Mouse (Mus musculus) embryonic facial prominence, embryonic 11.5 days (tissue): ENCODE measurements around the gene Slc4a8. TPM values are rescaled to one million over a fixed set of nuclear protein-coding genes. Genes with fewer than 3 reads are reported as not detected.

ENCODE experiments used
- ATAC-seq: fragments of 200-750 bp; cut with Nextera tagmentation; replicated peaks from 2 replicates; pipeline ENCODE4 v1.8.0; 2017; ENCODE audit warnings: low read depth; ENCODE audit not compliant: insufficient number of reproducible peaks, low FRiP score, low TSS enrichment
- DNase-seq: peaks from one replicate; pipeline ENCODE4 v3.0.0-alpha.2; 2015; ENCODE audit warnings: low spot score
- H3K27ac ChIP-seq: fragments of 300-500 bp; sonication (generic); replicated peaks from 2 replicates; pipeline ENCODE4 v1.5.1; 2014; ENCODE audit warnings: mild to moderate bottlenecking, low read depth, low read length, control low read depth
- H3K27me3 ChIP-seq: fragments of 300-500 bp; sonication (generic); 2 replicates; pipeline ENCODE4 v1.6.1; 2014; ENCODE audit warnings: mild to moderate bottlenecking, low read length, moderate library complexity, mixed read lengths; ENCODE audit not compliant: control insufficient read depth, insufficient read depth
- H3K36me3 ChIP-seq: fragments of 300-500 bp; sonication (generic); replicated peaks from 2 replicates; pipeline ENCODE4 v1.6.1; 2014; ENCODE audit warnings: low read depth, mild to moderate bottlenecking, low read length, moderate library complexity, mixed read lengths; ENCODE audit not compliant: control insufficient read depth, insufficient read depth
- H3K4me1 ChIP-seq: fragments of 300-500 bp; sonication (generic); 2 replicates; pipeline ENCODE4 v1.6.1; 2014; ENCODE audit warnings: low read length, mixed read lengths; ENCODE audit not compliant: control insufficient read depth, insufficient read depth
- H3K4me2 ChIP-seq: fragments of 300-500 bp; sonication (generic); 2 replicates; pipeline ENCODE4 v1.6.1; 2014; ENCODE audit warnings: low read depth, mild to moderate bottlenecking, control low read depth, low read length, moderate library complexity
- H3K4me3 ChIP-seq: fragments of 300-500 bp; sonication (generic); 2 replicates; pipeline ENCODE4 v1.5.1; 2014; ENCODE audit warnings: low read depth, low read length, control low read depth
- H3K9ac ChIP-seq: fragments of 300-500 bp; sonication (generic); replicated peaks from 2 replicates; pipeline ENCODE4 v1.6.1; 2014; ENCODE audit warnings: mild to moderate bottlenecking, control low read depth, low read length
- H3K9me3 ChIP-seq: fragments of 300-500 bp; sonication (generic); replicated peaks from 2 replicates; pipeline ENCODE4 v1.6.1; 2016; ENCODE audit warnings: mild to moderate bottlenecking, low read length, inconsistent platforms, mixed read lengths; ENCODE audit not compliant: control insufficient read depth
- WGBS: fragments of 180-500 bp; shearing (Covaris S2); extraction: QIAGEN DNeasy Blood & Tissue Kit; methylation state at CpG from one replicate; pipeline ENCODE4 v1.1.7; 2014; 5-methylcytosine and 5-hydroxymethylcytosine counted together
- polyA plus RNA-seq: library from polyadenylated mRNA; unstranded; fragments of >200 nt; fragmentation: Nextera tagmentation; extraction: Ambion mirVana; gene quantifications from 2 replicates; pipeline ENCODE4 v1.2.1, GENCODE M21; 2014

The Slc4a8 gene
- polyA plus RNA-seq, 1 experiment from 2014 or later, result 5.7 TPM

- no peaks in the 10 kb centered on the region for H3K36me3 ChIP-seq
- no peak overlapping the region for H3K4me3 ChIP-seq
- ATAC-seq, result no peak
- no peaks in the 10 kb centered on the region for H3K9me3 ChIP-seq
- no peak overlapping the region for H3K4me2 ChIP-seq
- no peak overlapping the region for H3K27ac ChIP-seq
- peak; percentile 46 for DNase-seq
- H3K4me1 ChIP-seq, result peaks cover 6% of the 10 kb centered on the region
- no peak overlapping the region for H3K9ac ChIP-seq
- H3K27me3 ChIP-seq, result peaks cover 34% of the 10 kb centered on the region
- 14% methylated on average over 5 of the region's 5 CpGs for WGBS
These were observed 29.0 kb upstream of the Slc4a8 start for GRCm38 (mm10) chr15:100732580-100732979.

- no peak overlapping the region for H3K4me3 ChIP-seq
- H3K4me1 ChIP-seq, result no peaks in the 10 kb centered on the region
- H3K9ac ChIP-seq, result no peak overlapping the region
- no peak overlapping the region for H3K27ac ChIP-seq
- no peaks in the 10 kb centered on the region for H3K36me3 ChIP-seq
- H3K9me3 ChIP-seq, result no peaks in the 10 kb centered on the region
- WGBS, result 89% methylated on average over 14 of the region's 15 CpGs
- no peak overlapping the region for H3K4me2 ChIP-seq
- ATAC-seq, result no peak
- DNase-seq, result no peak
- H3K27me3 ChIP-seq, result 0 out of 2 replicates have a peak, but pooled peaks cover 8% of the 10 kb centered on the region
These were observed 26.2 kb upstream of the Slc4a8 start for GRCm38 (mm10) chr15:100735095-100735952.

GRCm38 (mm10) chr15:100735953-100736300, 25.6 kb upstream of the Slc4a8 start:
- H3K36me3 ChIP-seq, result no peaks in the 10 kb centered on the region
- DNase-seq, result no peak
- H3K4me2 ChIP-seq, result no peak overlapping the region
- H3K9me3 ChIP-seq, result no peaks in the 10 kb centered on the region
- ATAC-seq, result no peak
- 88% methylated on average over 9 of the region's 9 CpGs for WGBS
- no peak overlapping the region for H3K4me3 ChIP-seq
- H3K9ac ChIP-seq, result no peak overlapping the region
- H3K27ac ChIP-seq, result no peak overlapping the region
- H3K27me3 ChIP-seq, result 0 out of 2 replicates have a peak, but pooled peaks cover 7% of the 10 kb centered on the region
- H3K4me1 ChIP-seq, result no peaks in the 10 kb centered on the region

- no peaks in the 10 kb centered on the region for H3K27me3 ChIP-seq
- DNase-seq, result no peak
- WGBS, result 85% methylated on average over 3 of the region's 3 CpGs
These were observed 23.9 kb upstream of the Slc4a8 start for GRCm38 (mm10) chr15:100737667-100738066.

GRCm38 (mm10) chr15:100738351-100738781, 23.2 kb upstream of the Slc4a8 start:
- H3K9ac ChIP-seq, result no peak overlapping the region
- H3K36me3 ChIP-seq, result no peaks in the 10 kb centered on the region
- no peaks in the 10 kb centered on the region for H3K9me3 ChIP-seq
- H3K4me1 ChIP-seq, result no peaks in the 10 kb centered on the region
- DNase-seq (no peak), ATAC-seq (no peak)
- WGBS, result 85% methylated on average over 7 of the region's 7 CpGs
- no peak overlapping the region for H3K4me3 ChIP-seq
- no peaks in the 10 kb centered on the region for H3K27me3 ChIP-seq
- H3K27ac ChIP-seq, result no peak overlapping the region
- H3K4me2 ChIP-seq, result no peak overlapping the region

More at GRCm38 (mm10) chr15:100737667-100738066, 23.9 kb upstream of the Slc4a8 start:
- Histone ChIP-seq H3K9ac (no peak overlapping the region), H3K4me1 (no peaks in the 10 kb centered on the region), H3K9me3 (no peaks in the 10 kb centered on the region), H3K4me2 (no peak overlapping the region), H3K36me3 (no peaks in the 10 kb centered on the region), H3K4me3 (no peak overlapping the region), H3K27ac (no peak overlapping the region)
- ATAC-seq, result no peak

- no peak overlapping the region for H3K9ac ChIP-seq
- H3K36me3 ChIP-seq, result no peaks in the 10 kb centered on the region
- no peak overlapping the region for H3K4me2 ChIP-seq
- WGBS, result 82% methylated on average over 6 of the region's 6 CpGs
- no peaks in the 10 kb centered on the region for H3K4me1 ChIP-seq
- no peaks in the 10 kb centered on the region for H3K27me3 ChIP-seq
- DNase-seq (no peak), ATAC-seq (no peak)
- H3K27ac ChIP-seq, result no peak overlapping the region
- no peak overlapping the region for H3K4me3 ChIP-seq
- no peaks in the 10 kb centered on the region for H3K9me3 ChIP-seq
These were observed 22.1 kb upstream of the Slc4a8 start for GRCm38 (mm10) chr15:100739442-100739841.

GRCm38 (mm10) chr15:100743238-100743637, 18.3 kb upstream of the Slc4a8 start:
- H3K9ac ChIP-seq, result no peak overlapping the region
- H3K36me3 ChIP-seq, result no peaks in the 10 kb centered on the region
- ATAC-seq (no peak), DNase-seq (no peak)
- 90% methylated on average over 6 of the region's 6 CpGs for WGBS
- no peaks in the 10 kb centered on the region for H3K9me3 ChIP-seq
- H3K4me2 ChIP-seq, result no peak overlapping the region
- H3K27ac ChIP-seq, result no peak overlapping the region
- no peaks in the 10 kb centered on the region for H3K4me1 ChIP-seq
- H3K27me3 ChIP-seq, result no peaks in the 10 kb centered on the region
- no peak overlapping the region for H3K4me3 ChIP-seq

GRCm38 (mm10) chr15:100746478-100747120, 14.9 kb upstream of the Slc4a8 start:
- Histone ChIP-seq H3K27me3 (no peaks in the 10 kb centered on the region), H3K4me2 (peak overlapping the region; percentile 40; the same call in 1 of the 2 replicates), H3K9ac (no peak overlapping the region), H3K9me3 (no peaks in the 10 kb centered on the region), H3K27ac (no peak overlapping the region), H3K4me3 (peak overlapping the region; percentile 20; the same call in 1 of the 2 replicates), H3K36me3 (no peaks in the 10 kb centered on the region), H3K4me1 (no peaks in the 10 kb centered on the region)
- 0 out of 2 replicates have a peak, but pooled peaks have one; percentile 48 for ATAC-seq
- DNase-seq, result no peak
- WGBS, result 40% methylated on average over 6 of the region's 6 CpGs
